Mouse (Mus musculus) effector memory CD4-positive, alpha-beta T cell, adult 7 months (primary cell): ENCODE results near the gene Gm7298. TPM values are rescaled to one million over a fixed set of nuclear protein-coding genes. Genes with fewer than 3 reads are reported as not detected.

Experiments used
- polyA plus RNA-seq: library from polyadenylated mRNA; unstranded; fragments of 100-300 nt; shearing (Covaris generic); gene quantifications from one replicate; pipeline ENCODE4 v1.2.1, GENCODE M21; 2017

Gm7298 gene
- not detected for polyA plus RNA-seq

GRCm38 (mm10) chr6:121732632-121733031, at the start of gene Gm7298:
Gene Gm7298, plus strand, starts transcription at chr6:121732932.

GRCm38 (mm10) chr6:121838271-121838670, 105.5 kb downstream of the Gm7298 start, which contains the start of gene Mug1:
Gene Mug1, plus strand, starts transcription at chr6:121838541.

Other genes starting within 250 kb of the Gm7298 start
- gene A2m, start 97.6 kb upstream of the Gm7298 start, polyA plus RNA-seq, result not detected
- gene Mug1, start 105.6 kb downstream of the Gm7298 start, polyA plus RNA-seq, result not detected